Mouse (Mus musculus) heart, adult 2 months (tissue): ENCODE measurements around the gene Itga9. TPM values are rescaled to one million over a fixed set of nuclear protein-coding genes. Genes with fewer than 3 reads are reported as not detected.

Experiments used
- DNase-seq, 2 experiments: peaks; one replicate each; pipeline ENCODE4 v3.0.0; 2021
- H3K27ac ChIP-seq: fragments of 200-600 bp; 2 replicates; pipeline ENCODE4 v1.8.1; 2022
- H3K27me3 ChIP-seq: fragments of 200-500 bp; 2 replicates; pipeline ENCODE4 v1.6.1; 2012; ENCODE audit warnings: mild to moderate bottlenecking, low read length, inconsistent platforms, mixed read lengths; ENCODE audit not compliant: control insufficient read depth, insufficient read depth
- H3K36me3 ChIP-seq: fragments of 200-500 bp; 2 replicates; pipeline ENCODE4 v1.6.1; 2012; ENCODE audit warnings: low read length, inconsistent platforms; ENCODE audit not compliant: control insufficient read depth, insufficient read depth
- H3K4me1 ChIP-seq: fragments of 200-500 bp; 2 replicates; pipeline ENCODE4 v1.6.1; 2011; ENCODE audit warnings: low read length; ENCODE audit not compliant: control insufficient read depth, insufficient read depth
- H3K4me3 ChIP-seq: fragments of 200-600 bp; 2 replicates; pipeline ENCODE4 v1.8.1; 2022
- H3K79me2 ChIP-seq: fragments of 200-500 bp; replicated peaks from 2 replicates; pipeline ENCODE4 v1.6.1; 2012; ENCODE audit warnings: mild to moderate bottlenecking, inconsistent platforms, low read length, moderate library complexity, mixed read lengths; ENCODE audit not compliant: control insufficient read depth, insufficient read depth
- H3K9ac ChIP-seq: fragments of 200-500 bp; 2 replicates; pipeline ENCODE4 v1.6.1; 2012; ENCODE audit warnings: low read depth, mild to moderate bottlenecking, control low read depth, inconsistent platforms, low read length, mixed read lengths
- CTCF ChIP-seq: fragments of 200-600 bp; IDR thresholded peaks from 2 replicates; pipeline ENCODE4 v1.8.1; 2022; ENCODE audit warnings: antibody characterized with exemption, mild to moderate bottlenecking, moderate library complexity
- EP300 ChIP-seq: fragments of 200-500 bp; IDR thresholded peaks from 2 replicates; pipeline ENCODE4 v1.6.1; 2011; ENCODE audit warnings: low read depth, low read length, control low read depth; ENCODE audit not compliant: insufficient read depth
- POLR2A ChIP-seq: fragments of 200-500 bp; IDR thresholded peaks from 2 replicates; pipeline ENCODE4 v1.6.1; 2011; ENCODE audit warnings: mild to moderate bottlenecking, low read depth, low read length, control low read depth; ENCODE audit not compliant: insufficient read depth
- WGBS: fragments of 180-500 bp; shearing (Covaris S2); methylation state at CpG from one replicate; pipeline ENCODE4 v1.1.7; 2018; 5-methylcytosine and 5-hydroxymethylcytosine counted together
- intact Hi-C: fragments of 180-260 bp; cut with DNase I; formaldehyde crosslinking; loops from one replicate; pipeline ENCODE4 v1.15.1; 2025
- polyA plus RNA-seq: library from polyadenylated mRNA; depleted of rRNA; stranded (reverse); fragments of >200 nt; gene quantifications from 2 replicates; pipeline ENCODE4 v1.2.3, GENCODE M21; 2012
- total RNA-seq, 2 experiments: library from RNA; stranded (reverse); gene quantifications; 2 replicates each; pipeline ENCODE4 v1.2.3; 2021

Itga9 gene
- total and polyA plus RNA-seq, 3 experiments, result 34.8 to 41.9 (median 35.3) TPM

DNA sequence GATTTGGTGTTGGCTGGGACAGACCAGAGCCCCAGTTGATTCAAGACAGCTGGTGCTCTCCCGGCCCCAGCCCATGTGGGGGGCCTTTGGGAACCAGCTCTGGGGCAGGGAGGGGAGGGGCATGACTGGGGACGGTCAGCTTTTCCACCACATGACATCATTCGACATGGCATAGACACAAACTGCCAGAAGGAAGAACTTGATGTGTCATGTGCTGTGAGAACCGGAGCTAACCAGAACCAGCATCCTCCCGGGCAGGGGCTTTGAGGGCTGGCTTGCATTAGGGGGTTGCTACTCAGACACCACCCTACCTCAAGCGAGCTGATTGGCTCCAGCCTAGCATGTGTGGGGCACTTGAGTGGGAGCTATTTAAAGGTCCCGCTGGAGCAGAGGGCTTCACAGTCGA is 87.9 kb downstream of the Itga9 start:
- DNase-seq, result peak; percentile 48 to 51
- Histone ChIP-seq H3K4me3 (no peak overlapping the region), H3K36me3 (peaks cover 6% of the 10 kb centered on the region; the same call in 1 of the 2 replicates), H3K79me2 (no peaks in the 10 kb centered on the region), H3K4me1 (peaks cover 17% of the 10 kb centered on the region), H3K27me3 (no peaks in the 10 kb centered on the region), H3K27ac (peak overlapping the region; percentile 78), H3K9ac (no peak overlapping the region)
- intact Hi-C loops, result loop anchor here (5.0 kb wide), 1 partner anchor 163 kb away; no protein-coding TSS in a partner anchor
- TF ChIP-seq POLR2A, result no peak
- 0 out of 2 replicates have a peak, but pooled peaks have one; percentile 10 for TF ChIP-seq EP300
- no peak for TF ChIP-seq CTCF
- WGBS, result 40% methylated on average over 8 of the region's 8 CpGs

DNA sequence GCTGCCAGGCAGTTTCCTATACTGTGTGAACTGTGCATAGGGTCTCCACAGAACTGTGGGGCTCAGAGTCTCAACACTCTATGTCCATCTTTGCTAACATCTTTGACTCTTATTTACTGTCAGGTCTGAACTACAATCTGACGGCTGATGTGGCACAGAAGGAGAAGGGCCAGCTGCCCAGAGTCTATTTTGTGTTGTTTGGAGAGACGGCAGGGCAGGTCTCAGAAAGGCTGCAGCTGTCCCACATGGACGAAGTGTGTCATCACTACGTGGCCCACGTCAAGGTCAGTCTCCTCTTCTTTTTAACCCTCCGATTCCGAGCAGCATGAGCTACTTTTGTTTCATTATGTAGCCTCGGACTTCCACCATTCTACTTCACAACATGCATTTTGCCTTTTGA is 91.7 kb downstream of the Itga9 start:
- Histone ChIP-seq H3K79me2 (no peaks in the 10 kb centered on the region), H3K4me3 (no peak overlapping the region), H3K36me3 (peaks cover 2% of the 10 kb centered on the region; the same call in 1 of the 2 replicates), H3K27ac (no peak overlapping the region), H3K27me3 (no peaks in the 10 kb centered on the region), H3K9ac (no peak overlapping the region), H3K4me1 (peaks cover 11% of the 10 kb centered on the region)
- intact Hi-C loops, result no loop called here
- DNase-seq, result no peak
- TF ChIP-seq EP300 (no peak), POLR2A (no peak), CTCF (no peak)
- 68% methylated on average over 8 of the region's 8 CpGs for WGBS

DNA sequence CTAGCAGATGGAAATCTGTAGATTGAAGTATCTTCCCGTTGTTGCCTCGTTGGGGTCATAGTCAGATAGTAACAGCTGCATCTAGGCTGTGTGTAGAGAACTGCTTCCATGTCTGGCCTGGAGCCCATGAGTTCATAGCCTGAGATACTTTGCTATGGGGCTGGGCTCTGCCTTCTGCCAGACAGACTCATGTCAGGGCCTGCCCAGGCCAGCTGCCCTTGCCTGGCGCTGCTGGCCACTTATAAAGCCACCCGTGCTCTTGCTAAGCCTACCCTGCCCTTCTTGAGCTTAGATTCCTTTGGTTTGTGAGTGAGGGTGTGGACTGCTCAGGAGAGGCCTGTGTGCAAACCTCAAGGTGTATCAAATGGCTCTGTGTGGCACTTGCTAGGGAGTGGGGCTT is 93.2 kb downstream of the Itga9 start:
- no peaks in the 10 kb centered on the region for H3K27me3 ChIP-seq
- DNase-seq, result peak; percentile 30 to 43
- H3K79me2 ChIP-seq, result no peaks in the 10 kb centered on the region
- no peak overlapping the region for H3K4me3 ChIP-seq
- peaks cover 2% of the 10 kb centered on the region; the same call in 1 of the 2 replicates for H3K36me3 ChIP-seq
- H3K4me1 ChIP-seq, result peaks cover 6% of the 10 kb centered on the region
- WGBS, result 50% methylated on average over 4 of the region's 4 CpGs
- no peak overlapping the region for H3K9ac ChIP-seq
- TF ChIP-seq POLR2A (no peak), EP300 (no peak), CTCF (no peak)
- H3K27ac ChIP-seq, result no peak overlapping the region
- intact Hi-C loops, result no loop called here

DNA sequence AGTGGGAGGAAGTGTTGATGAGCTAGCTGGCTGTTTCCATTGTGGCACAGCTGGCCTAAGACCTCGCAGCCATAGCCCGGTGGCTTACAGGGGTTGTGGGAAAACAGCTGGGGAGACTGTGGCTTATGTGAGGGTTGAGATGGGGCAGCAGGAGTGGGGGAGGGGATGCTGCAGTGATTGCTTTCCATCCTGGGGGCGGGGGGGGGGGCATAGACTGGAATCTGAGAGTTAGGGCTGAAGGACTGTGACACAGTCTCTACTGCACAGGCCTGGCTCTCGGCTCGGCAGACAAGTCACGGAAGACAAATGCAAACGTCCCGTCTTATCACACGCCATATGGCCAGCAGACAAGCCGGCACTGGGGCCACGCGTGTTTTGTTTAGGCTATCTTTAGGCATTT is 94.4 kb downstream of the Itga9 start:
- WGBS, result 68% methylated on average over 12 of the region's 12 CpGs
- TF ChIP-seq POLR2A (no peak), EP300 (no peak), CTCF (no peak)
- no peaks in the 10 kb centered on the region for H3K27me3 ChIP-seq
- peaks cover 6% of the 10 kb centered on the region for H3K4me1 ChIP-seq
- no peak overlapping the region for H3K27ac ChIP-seq
- H3K9ac ChIP-seq, result no peak overlapping the region
- H3K36me3 ChIP-seq, result no peaks in the 10 kb centered on the region; the same call in 1 of the 2 replicates
- no peak overlapping the region for H3K4me3 ChIP-seq
- intact Hi-C loops, result no loop called here
- no peaks in the 10 kb centered on the region for H3K79me2 ChIP-seq
- DNase-seq, result no peak

DNA sequence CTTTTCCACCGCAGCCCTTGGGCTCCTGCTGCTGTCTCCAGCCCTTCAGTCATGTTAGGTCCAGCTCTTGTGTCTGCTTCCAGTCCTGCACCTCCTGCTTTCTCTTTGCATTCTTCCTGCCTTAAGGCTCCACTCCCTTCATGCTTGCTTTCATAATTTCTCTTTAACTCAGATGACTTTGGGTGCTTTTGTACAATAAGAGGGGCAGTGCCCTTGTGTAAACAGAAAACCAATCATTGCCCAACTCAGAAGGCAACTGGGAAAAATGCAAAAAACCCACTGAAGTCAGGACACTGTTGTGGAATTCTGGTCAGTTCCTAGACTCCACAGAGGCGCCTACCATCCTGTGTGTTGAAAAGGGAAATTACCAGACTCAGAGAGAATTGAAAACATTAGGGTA is 95.3 kb downstream of the Itga9 start:
- Histone ChIP-seq H3K79me2 (no peaks in the 10 kb centered on the region), H3K4me3 (no peak overlapping the region), H3K9ac (no peak overlapping the region), H3K4me1 (peaks cover 6% of the 10 kb centered on the region), H3K27ac (no peak overlapping the region), H3K27me3 (no peaks in the 10 kb centered on the region), H3K36me3 (peaks cover 2% of the 10 kb centered on the region; the same call in 1 of the 2 replicates)
- WGBS, result 93% methylated on average over 2 of the region's 2 CpGs
- intact Hi-C loops, result no loop called here
- no peak for TF ChIP-seq CTCF
- TF ChIP-seq POLR2A, result no peak
- TF ChIP-seq EP300, result no peak
- DNase-seq, result no peak

DNA sequence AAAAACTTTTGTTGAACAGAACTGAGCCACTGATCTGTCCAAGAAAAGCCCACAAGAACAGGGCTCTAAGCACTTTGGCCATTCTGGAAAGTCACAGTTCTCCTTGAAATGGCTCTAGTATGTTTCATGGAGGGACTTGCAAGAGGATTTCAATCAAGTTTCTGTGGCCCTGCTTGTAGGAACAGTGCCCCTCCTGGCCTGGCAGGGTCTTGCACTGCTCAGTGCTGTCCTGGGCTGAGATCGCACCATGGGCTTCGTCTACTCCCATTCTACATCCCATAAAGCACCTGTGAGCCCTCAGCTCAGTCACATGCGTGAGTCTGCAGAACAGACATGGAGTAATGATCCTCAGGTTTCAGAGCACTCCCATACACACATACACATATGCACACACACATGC is 96.7 kb downstream of the Itga9 start:
- TF ChIP-seq EP300, result no peak
- TF ChIP-seq POLR2A, result no peak
- TF ChIP-seq CTCF, result peak; percentile 33
- Histone ChIP-seq H3K27me3 (no peaks in the 10 kb centered on the region), H3K79me2 (no peaks in the 10 kb centered on the region), H3K36me3 (peaks cover 2% of the 10 kb centered on the region; the same call in 1 of the 2 replicates), H3K9ac (no peak overlapping the region), H3K4me3 (no peak overlapping the region), H3K27ac (no peak overlapping the region), H3K4me1 (peaks cover 6% of the 10 kb centered on the region)
- WGBS, result 97% methylated on average over 3 of the region's 3 CpGs
- intact Hi-C loops, result no loop called here
- no peak for DNase-seq
